Mouse (Mus musculus) embryonic facial prominence, embryonic 11.5 days (tissue): ENCODE measurements around the gene Apol7e. TPM values are rescaled to one million over a fixed set of nuclear protein-coding genes. Genes with fewer than 3 reads are reported as not detected.

ENCODE experiments used
- ATAC-seq: fragments of 200-750 bp; cut with Nextera tagmentation; replicated peaks from 2 replicates; pipeline ENCODE4 v1.8.0; 2017; ENCODE audit warnings: low read depth; ENCODE audit not compliant: insufficient number of reproducible peaks, low FRiP score, low TSS enrichment
- DNase-seq: peaks from one replicate; pipeline ENCODE4 v3.0.0-alpha.2; 2015; ENCODE audit warnings: low spot score
- H3K27ac ChIP-seq: fragments of 300-500 bp; sonication (generic); replicated peaks from 2 replicates; pipeline ENCODE4 v1.5.1; 2014; ENCODE audit warnings: mild to moderate bottlenecking, low read depth, low read length, control low read depth
- H3K27me3 ChIP-seq: fragments of 300-500 bp; sonication (generic); 2 replicates; pipeline ENCODE4 v1.6.1; 2014; ENCODE audit warnings: mild to moderate bottlenecking, low read length, moderate library complexity, mixed read lengths; ENCODE audit not compliant: control insufficient read depth, insufficient read depth
- H3K36me3 ChIP-seq: fragments of 300-500 bp; sonication (generic); replicated peaks from 2 replicates; pipeline ENCODE4 v1.6.1; 2014; ENCODE audit warnings: low read depth, mild to moderate bottlenecking, low read length, moderate library complexity, mixed read lengths; ENCODE audit not compliant: control insufficient read depth, insufficient read depth
- H3K4me1 ChIP-seq: fragments of 300-500 bp; sonication (generic); 2 replicates; pipeline ENCODE4 v1.6.1; 2014; ENCODE audit warnings: low read length, mixed read lengths; ENCODE audit not compliant: control insufficient read depth, insufficient read depth
- H3K4me2 ChIP-seq: fragments of 300-500 bp; sonication (generic); 2 replicates; pipeline ENCODE4 v1.6.1; 2014; ENCODE audit warnings: low read depth, mild to moderate bottlenecking, control low read depth, low read length, moderate library complexity
- H3K4me3 ChIP-seq: fragments of 300-500 bp; sonication (generic); 2 replicates; pipeline ENCODE4 v1.5.1; 2014; ENCODE audit warnings: low read depth, low read length, control low read depth
- H3K9ac ChIP-seq: fragments of 300-500 bp; sonication (generic); replicated peaks from 2 replicates; pipeline ENCODE4 v1.6.1; 2014; ENCODE audit warnings: mild to moderate bottlenecking, control low read depth, low read length
- H3K9me3 ChIP-seq: fragments of 300-500 bp; sonication (generic); replicated peaks from 2 replicates; pipeline ENCODE4 v1.6.1; 2016; ENCODE audit warnings: mild to moderate bottlenecking, low read length, inconsistent platforms, mixed read lengths; ENCODE audit not compliant: control insufficient read depth
- WGBS: fragments of 180-500 bp; shearing (Covaris S2); extraction: QIAGEN DNeasy Blood & Tissue Kit; methylation state at CpG from one replicate; pipeline ENCODE4 v1.1.7; 2014; 5-methylcytosine and 5-hydroxymethylcytosine counted together
- polyA plus RNA-seq: library from polyadenylated mRNA; unstranded; fragments of >200 nt; fragmentation: Nextera tagmentation; extraction: Ambion mirVana; gene quantifications from 2 replicates; pipeline ENCODE4 v1.2.1, GENCODE M21; 2014

The Apol7e gene
- polyA plus RNA-seq, 1 experiment from 2014 or later: not detected

GRCm38 (mm10) chr15:77765484-77766093 is 66.9 kb downstream of the Apol7e start:
- 94% methylated on average over 16 of the region's 16 CpGs for WGBS
- Histone ChIP-seq H3K4me3 (no peak overlapping the region), H3K27ac (no peak overlapping the region), H3K27me3 (no peaks in the 10 kb centered on the region), H3K36me3 (peaks cover 18% of the 10 kb centered on the region), H3K9me3 (no peaks in the 10 kb centered on the region), H3K4me2 (no peak overlapping the region), H3K9ac (no peak overlapping the region), H3K4me1 (no peaks in the 10 kb centered on the region)
- ATAC-seq (no peak), DNase-seq (no peak)

- Histone ChIP-seq H3K9ac (no peak overlapping the region), H3K36me3 (peaks cover 21% of the 10 kb centered on the region), H3K27me3 (no peaks in the 10 kb centered on the region), H3K4me2 (no peak overlapping the region), H3K4me3 (no peak overlapping the region), H3K9me3 (no peaks in the 10 kb centered on the region), H3K27ac (no peak overlapping the region), H3K4me1 (no peaks in the 10 kb centered on the region)
- ATAC-seq (no peak), DNase-seq (no peak)
- 93% methylated on average over 11 of the region's 11 CpGs for WGBS
These were observed 68.3 kb downstream of the Apol7e start for GRCm38 (mm10) chr15:77766981-77767380.

Other genes starting within 250 kb of the Apol7e start
- gene Apol10a, start 221.8 kb upstream of the Apol7e start, polyA plus RNA-seq: not detected in 2 replicates
- gene Apol11a, start 190.6 kb upstream of the Apol7e start, polyA plus RNA-seq: not detected in 2 replicates
- not detected in 2 replicates for gene Apol7c, start 165.5 kb upstream of the Apol7e start, polyA plus RNA-seq
- gene 1700025B11Rik, start 137.0 kb upstream of the Apol7e start, polyA plus RNA-seq: not detected in 2 replicates
- gene Apol10b, start 102.7 kb upstream of the Apol7e start, polyA plus RNA-seq: not detected in 2 replicates
- not detected in 2 replicates for gene Gm36245, start 99.6 kb upstream of the Apol7e start, polyA plus RNA-seq
- gene Apol11b, start 55.6 kb upstream of the Apol7e start, polyA plus RNA-seq: not detected in 2 replicates
- not detected in 2 replicates for gene Apol9b, start 30.2 kb downstream of the Apol7e start, polyA plus RNA-seq
- gene Apol8, start 58.1 kb downstream of the Apol7e start, polyA plus RNA-seq: 0.29 TPM in 1 of 2 replicates, not detected in the other
- 23.4 and 25.1 TPM in 2 replicates for gene Myh9, start 143.3 kb downstream of the Apol7e start, polyA plus RNA-seq
- 239 and 248 TPM in 2 replicates for gene Txn2, start 230.1 kb downstream of the Apol7e start, polyA plus RNA-seq